Mouse (Mus musculus): ENCODE data around the gene Tmem189. TPM values are rescaled to one million over a fixed set of nuclear protein-coding genes. Genes with fewer than 3 reads are reported as not detected.
A peak's percentile ranks its signal among the peaks of the same experiment; 100 is the strongest.

The Tmem189 gene
- total and polyA plus RNA-seq, 3 experiments: 17.5 to 38.8 (median 20.1) TPM

GRCm38 (mm10) chr2:167691410-167691809 lies 1.8 kb upstream of the Tmem189 start:
- Histone ChIP-seq H3K36me3 (replicated peaks) (peaks cover 58% of the 10 kb centered on the region), H3K4me1 (ENCODE audit: insufficient read depth, low read depth, low read length) (peaks cover 65% of the 10 kb centered on the region), H3K27me3 (ENCODE audit: insufficient read depth, low read length) (peaks cover 15% of the 10 kb centered on the region; the same call in 1 of the 2 replicates), H3K4me3 (ENCODE audit: low read depth, low read length) (peak overlapping the region; percentile 86; the same call in 1 of the 2 replicates), H3K9me3 (replicated peaks) (no peaks in the 10 kb centered on the region)
- no peak for ATAC-seq (ENCODE audit: extremely low read depth, insufficient number of reproducible peaks, low FRiP score, poor library complexity, severe bottlenecking)
- no peak for DNase-seq (ENCODE audit: low spot score)
- TF ChIP-seq TAL1 (conservative IDR thresholded peaks at IDR 0.05; ENCODE audit: low read depth, low read length): no peak

- no peaks in the 10 kb centered on the region for H3K9me3 ChIP-seq (replicated peaks)
- TF ChIP-seq GATA1 (IDR thresholded peaks at IDR 0.05; ENCODE audit: borderline replicate concordance, low read length) (no peak), POLR2AphosphoS5 (IDR thresholded peaks at IDR 0.05; ENCODE audit: insufficient replicate concordance, low read depth, low read length) (no peak)
- H3K4me3 ChIP-seq (ENCODE audit: low read depth, low read length): peak overlapping the region; percentile 86
- ATAC-seq (ENCODE audit: extremely low read depth, insufficient number of reproducible peaks, low FRiP score, poor library complexity, severe bottlenecking) (no peak), DNase-seq (ENCODE audit: low spot score) (no peak)
- peaks cover 63% of the 10 kb centered on the region for H3K4me1 ChIP-seq (ENCODE audit: insufficient read depth, low read depth, low read length)
- peaks cover 17% of the 10 kb centered on the region; the same call in 1 of the 2 replicates for H3K27me3 ChIP-seq (ENCODE audit: insufficient read depth, low read length)
- H3K36me3 ChIP-seq (replicated peaks): peaks cover 56% of the 10 kb centered on the region
Measured at GRCm38 (mm10) chr2:167690962-167691311, 1.3 kb upstream of the Tmem189 start.

- no peak for TF ChIP-seq TAL1 (conservative IDR thresholded peaks at IDR 0.05; ENCODE audit: low read depth, low read length)
- no peak for TF ChIP-seq CTCF (IDR thresholded peaks at IDR 0.05; ENCODE audit: low read depth, low read length)
- TF ChIP-seq POLR2AphosphoS5 (IDR thresholded peaks at IDR 0.05; ENCODE audit: insufficient replicate concordance, low read depth, low read length): no peak
- no peak for TF ChIP-seq GATA1 (IDR thresholded peaks at IDR 0.05; ENCODE audit: borderline replicate concordance, low read length)
- TF ChIP-seq GATA2 (IDR thresholded peaks at IDR 0.05; ENCODE audit: borderline replicate concordance, low read depth, low read length): no peak
- H3K4me1 ChIP-seq (ENCODE audit: insufficient read depth, low read depth, low read length): peaks cover 66% of the 10 kb centered on the region
Measured at GRCm38 (mm10) chr2:167690219-167690961, 768 bp upstream of the Tmem189 start.

GRCm38 (mm10) chr2:167688498-167689451 lies 847 bp downstream of the Tmem189 start, which contains the start of gene Cebpb:
TSS of gene Cebpb (plus strand) at chr2:167688915.
- H3K4me3 ChIP-seq (ENCODE audit: low read depth, low read length): peak within 1 kb of the TSS; percentile 86
- no peaks in the 10 kb centered on the region for H3K9me3 ChIP-seq (replicated peaks)
- TF ChIP-seq POLR2AphosphoS5 (IDR thresholded peaks at IDR 0.05; ENCODE audit: insufficient replicate concordance, low read depth, low read length) (0 out of 2 replicates have a peak, but pooled peaks have one; percentile 23), CTCF (IDR thresholded peaks at IDR 0.05; ENCODE audit: low read depth, low read length) (peak; percentile 6; the same call in 1 of the 2 replicates), GATA2 (IDR thresholded peaks at IDR 0.05; ENCODE audit: borderline replicate concordance, low read depth, low read length) (no peak), GATA1 (IDR thresholded peaks at IDR 0.05; ENCODE audit: borderline replicate concordance, low read length) (no peak), TAL1 (conservative IDR thresholded peaks at IDR 0.05; ENCODE audit: low read depth, low read length) (no peak)
- DNase-seq (ENCODE audit: low spot score): peak; percentile 93
- peak; percentile 17; the same call in 1 of the 2 replicates for ATAC-seq (ENCODE audit: extremely low read depth, insufficient number of reproducible peaks, low FRiP score, poor library complexity, severe bottlenecking)
- H3K27me3 ChIP-seq (ENCODE audit: insufficient read depth, low read length): peaks cover 17% of the 10 kb centered on the region; the same call in 1 of the 2 replicates
- H3K36me3 ChIP-seq (replicated peaks): peaks cover 64% of the 10 kb centered on the region
- peaks cover 69% of the 10 kb centered on the region for H3K4me1 ChIP-seq (ENCODE audit: insufficient read depth, low read depth, low read length)

More at GRCm38 (mm10) chr2:167690219-167690961, 768 bp upstream of the Tmem189 start:
- peaks cover 17% of the 10 kb centered on the region; the same call in 1 of the 2 replicates for H3K27me3 ChIP-seq (ENCODE audit: insufficient read depth, low read length)
- DNase-seq (ENCODE audit: low spot score) (peak; percentile 61), ATAC-seq (ENCODE audit: extremely low read depth, insufficient number of reproducible peaks, low FRiP score, poor library complexity, severe bottlenecking) (no peak)
- H3K36me3 ChIP-seq (replicated peaks): peaks cover 58% of the 10 kb centered on the region
- no peaks in the 10 kb centered on the region for H3K9me3 ChIP-seq (replicated peaks)
- peak overlapping the region; percentile 86 for H3K4me3 ChIP-seq (ENCODE audit: low read depth, low read length)

- Histone ChIP-seq H3K27me3 (ENCODE audit: insufficient read depth, low read length) (peaks cover 17% of the 10 kb centered on the region; the same call in 1 of the 2 replicates), H3K9me3 (replicated peaks) (no peaks in the 10 kb centered on the region), H3K4me1 (ENCODE audit: insufficient read depth, low read depth, low read length) (peaks cover 72% of the 10 kb centered on the region), H3K36me3 (replicated peaks) (peaks cover 63% of the 10 kb centered on the region), H3K4me3 (ENCODE audit: low read depth, low read length) (peak overlapping the region; percentile 86; the same call in 1 of the 2 replicates)
- TF ChIP-seq GATA2 (IDR thresholded peaks at IDR 0.05; ENCODE audit: borderline replicate concordance, low read depth, low read length) (no peak), GATA1 (IDR thresholded peaks at IDR 0.05; ENCODE audit: borderline replicate concordance, low read length) (no peak), CTCF (IDR thresholded peaks at IDR 0.05; ENCODE audit: low read depth, low read length) (no peak), TAL1 (conservative IDR thresholded peaks at IDR 0.05; ENCODE audit: low read depth, low read length) (no peak), POLR2AphosphoS5 (IDR thresholded peaks at IDR 0.05; ENCODE audit: insufficient replicate concordance, low read depth, low read length) (no peak)
- DNase-seq (ENCODE audit: low spot score) (peak; percentile 46), ATAC-seq (ENCODE audit: extremely low read depth, insufficient number of reproducible peaks, low FRiP score, poor library complexity, severe bottlenecking) (no peak)
Measured at GRCm38 (mm10) chr2:167688126-167688497, 1.5 kb downstream of the Tmem189 start.

- peak; percentile 18; the same call in 1 of the 2 replicates for ATAC-seq (ENCODE audit: extremely low read depth, insufficient number of reproducible peaks, low FRiP score, poor library complexity, severe bottlenecking)
- DNase-seq (ENCODE audit: low spot score): peak; percentile 54
- peaks cover 67% of the 10 kb centered on the region for H3K4me1 ChIP-seq (ENCODE audit: insufficient read depth, low read depth, low read length)
- TF ChIP-seq CTCF (IDR thresholded peaks at IDR 0.05; ENCODE audit: low read depth, low read length): no peak
- TF ChIP-seq POLR2AphosphoS5 (IDR thresholded peaks at IDR 0.05; ENCODE audit: insufficient replicate concordance, low read depth, low read length): no peak
- TF ChIP-seq GATA1 (IDR thresholded peaks at IDR 0.05; ENCODE audit: borderline replicate concordance, low read length): no peak
- TF ChIP-seq GATA2 (IDR thresholded peaks at IDR 0.05; ENCODE audit: borderline replicate concordance, low read depth, low read length): no peak
- no peak for TF ChIP-seq TAL1 (conservative IDR thresholded peaks at IDR 0.05; ENCODE audit: low read depth, low read length)
- no peaks in the 10 kb centered on the region for H3K9me3 ChIP-seq (replicated peaks)
- H3K36me3 ChIP-seq (replicated peaks): peaks cover 58% of the 10 kb centered on the region
- H3K4me3 ChIP-seq (ENCODE audit: low read depth, low read length): peak overlapping the region; percentile 86; the same call in 1 of the 2 replicates
- H3K27me3 ChIP-seq (ENCODE audit: insufficient read depth, low read length): peaks cover 17% of the 10 kb centered on the region; the same call in 1 of the 2 replicates
Measured at GRCm38 (mm10) chr2:167687651-167688101, 1.9 kb downstream of the Tmem189 start.
